ENCODE assay signal across 8 mouse cellular contexts in genomic region chr7:38018416-38019368, GRCm38 (mm10). TPM values are rescaled to one million over a fixed set of nuclear protein-coding genes. Genes with fewer than 3 reads are reported as not detected.
DNase-seq lines count a peak whose midpoint lies in the region; ATAC-seq lines count a peak whose summit lies in the region.

No protein-coding gene starts in this region.

- peaks cover 6% of the 10 kb centered on the region; the same call in 1 of the 2 replicates for H3K4me1 ChIP-seq in hindbrain, embryonic 12.5 days

- under 1% methylated on average over 65 of the region's 67 CpGs for WGBS in hindbrain, embryonic 12.5 days

- no peaks in the 10 kb centered on the region for H3K27me3 ChIP-seq in hindbrain, embryonic 12.5 days

- H3K27ac ChIP-seq in hindbrain, embryonic 12.5 days: peak overlapping the region; percentile 88

- peak; percentile 80 for DNase-seq in Muller cell, postnatal 12 days (ENCODE audit: inconsistent ontology term)
- peak; percentile 72 for DNase-seq in cerebellum, adult 9-11 months
- peak; percentile 42 to 66 for DNase-seq in frontal cortex, postnatal 10 days (ENCODE audit: low spot score in 2 of 2)
- peak; percentile 59 to 82 for DNase-seq in layer of hippocampus, postnatal 14 days (ENCODE audit: low spot score in 2 of 2)
- DNase-seq in lung, postnatal 10 days: peak; percentile 77
- peak; percentile 7 for DNase-seq in ovary, postnatal 14 days (ENCODE audit: low spot score)
- peak; percentile 46 to 60 for DNase-seq in thymus, postnatal 10 days (ENCODE audit: low spot score in 2 of 2)

- H3K9ac ChIP-seq in hindbrain, embryonic 12.5 days: peak overlapping the region; percentile 82

- no peaks in the 10 kb centered on the region for H3K9me3 ChIP-seq in hindbrain, embryonic 12.5 days (replicated peaks)

- no peaks in the 10 kb centered on the region for H3K36me3 ChIP-seq in hindbrain, embryonic 12.5 days

- peak; percentile 88 for ATAC-seq in hindbrain, embryonic 12.5 days (ENCODE audit: low FRiP score)

- H3K4me3 ChIP-seq in hindbrain, embryonic 12.5 days: peak overlapping the region; percentile 69

- H3K4me2 ChIP-seq in hindbrain, embryonic 12.5 days (replicated peaks): peak overlapping the region; percentile 75

RNA-seq across cellular contexts. Expression of gene Uri1, which starts 4.7 kb away (rescaled TPM):
- 43.6 and 46.8 TPM in 2 replicates for polyA plus RNA-seq in hindbrain, embryonic 12.5 days (2016; fragmentation: Nextera tagmentation; extraction: Ambion mirVana)
- total RNA-seq in layer of hippocampus, postnatal 14 days (2021): 10 to 100 TPM; 45.4 to 48.4 TPM

Comparison
In these comparisons a context has a peak if more than half of its experiments do, and no peak if none do; other contexts are left out.
1. Peak in every context shown above with its lines: DNase-seq, ATAC-seq, H3K4me3 ChIP-seq and H3K27ac ChIP-seq.
2. DNase-seq: peak in every context shown above with its lines; median percentile 80 in Muller cell, postnatal 12 days; 77 in lung, postnatal 10 days; 72 in cerebellum, adult 9-11 months; 70 in layer of hippocampus, postnatal 14 days; 54 in frontal cortex, postnatal 10 days; 53 in thymus, postnatal 10 days; 7 in ovary, postnatal 14 days.